Mouse (Mus musculus) G1E (cell line): ENCODE measurements at regions not wholly inside any gene's neighbourhood (a gene's known extent, or its start where the extent isn't known, plus 50 kb on each side); places are given as distances from the start of the nearest gene placed in this dataset.

ENCODE experiments used
- ATAC-seq: 2 replicates; pipeline ENCODE4 v1.8.0; 2016; ENCODE audit warnings: mild to moderate bottlenecking; ENCODE audit not compliant: insufficient number of reproducible peaks, poor library complexity, low FRiP score, severe bottlenecking; ENCODE audit errors: extremely low read depth
- DNase-seq: peaks from one replicate; pipeline ENCODE4 v3.0.0; 2012; ENCODE audit warnings: low spot score
- H3K27me3 ChIP-seq: 2 replicates; pipeline ENCODE4 v1.6.1; 2012; ENCODE audit warnings: mild to moderate bottlenecking, low read length, inconsistent platforms; ENCODE audit not compliant: insufficient read depth
- H3K36me3 ChIP-seq: replicated peaks from 2 replicates; pipeline ENCODE3; 2012; ENCODE audit warnings: mild to moderate bottlenecking, inconsistent platforms
- H3K4me1 ChIP-seq: 2 replicates; pipeline ENCODE4 v1.6.1; 2012; ENCODE audit warnings: low read depth, low read length, inconsistent platforms, mixed read lengths; ENCODE audit not compliant: insufficient read depth
- H3K4me3 ChIP-seq: 2 replicates; pipeline ENCODE4 v1.5.1; 2012; ENCODE audit warnings: low read depth, mild to moderate bottlenecking, inconsistent platforms, low read length, moderate library complexity, mixed read lengths
- H3K9me3 ChIP-seq: replicated peaks from 2 replicates; pipeline ENCODE4 v1.6.1; 2012; ENCODE audit warnings: inconsistent platforms
- CTCF ChIP-seq: IDR thresholded peaks from 2 replicates; pipeline ENCODE4 v1.5.1; 2012; ENCODE audit warnings: low read depth, low read length, inconsistent platforms, mixed read lengths
- GATA1 ChIP-seq: IDR thresholded peaks from 2 replicates; pipeline ENCODE4 v1.6.1; 2012; ENCODE audit warnings: borderline replicate concordance, low read length, inconsistent platforms, mixed read lengths
- GATA2 ChIP-seq: IDR thresholded peaks from 2 replicates; pipeline ENCODE4 v1.6.1; 2012; ENCODE audit warnings: low read depth, low read length, inconsistent platforms, borderline replicate concordance
- POLR2AphosphoS5 ChIP-seq: IDR thresholded peaks from 2 replicates; pipeline ENCODE4 v1.6.1; 2012; ENCODE audit warnings: low read depth, low read length, inconsistent platforms; ENCODE audit not compliant: insufficient replicate concordance
- TAL1 ChIP-seq: conservative IDR thresholded peaks from 2 replicates; pipeline ENCODE4 v1.6.1; 2012; ENCODE audit warnings: low read depth, low read length, inconsistent platforms, mixed read lengths

DNA sequence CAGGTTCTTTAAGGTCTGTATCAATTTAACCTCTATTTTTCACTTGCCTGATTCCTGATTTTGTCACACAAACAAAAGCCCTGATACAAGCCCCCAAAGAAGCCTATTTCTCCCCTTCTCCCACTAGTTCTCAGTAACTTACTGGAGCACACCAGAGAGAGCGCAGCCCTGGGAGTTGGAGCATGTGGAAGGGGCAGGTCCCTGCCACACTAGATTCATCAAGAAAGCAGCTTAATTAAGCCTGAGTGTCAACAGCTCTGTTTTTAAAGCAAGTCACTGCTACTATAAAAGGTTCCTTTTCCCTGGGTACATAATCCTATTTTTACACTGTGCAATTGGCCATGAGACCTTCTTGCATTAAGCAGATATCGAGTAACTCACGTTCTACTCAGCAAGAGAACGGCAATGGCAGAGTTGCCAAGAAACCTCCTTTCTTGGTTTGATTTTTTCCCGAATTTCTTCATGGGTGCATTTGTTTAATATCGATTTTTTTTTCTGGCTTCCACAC lies 166.2 kb downstream of the Emx2 start:
- ATAC-seq (no peak), DNase-seq (no peak)
- Histone ChIP-seq H3K27me3 (no peaks in the 10 kb centered on the region), H3K36me3 (no peaks in the 10 kb centered on the region), H3K4me3 (no peak overlapping the region), H3K4me1 (no peaks in the 10 kb centered on the region), H3K9me3 (no peaks in the 10 kb centered on the region)
- no peak for TF ChIP-seq POLR2AphosphoS5
- TF ChIP-seq TAL1 = no peak
- TF ChIP-seq GATA2 = no peak
- TF ChIP-seq GATA1 = no peak
- no peak for TF ChIP-seq CTCF

GRCm38 (mm10) chr19:59627681-59628080 lies 169.5 kb downstream of the Emx2 start:
- DNase-seq = no peak
- no peak for ATAC-seq
- no peaks in the 10 kb centered on the region for H3K36me3 ChIP-seq

DNA sequence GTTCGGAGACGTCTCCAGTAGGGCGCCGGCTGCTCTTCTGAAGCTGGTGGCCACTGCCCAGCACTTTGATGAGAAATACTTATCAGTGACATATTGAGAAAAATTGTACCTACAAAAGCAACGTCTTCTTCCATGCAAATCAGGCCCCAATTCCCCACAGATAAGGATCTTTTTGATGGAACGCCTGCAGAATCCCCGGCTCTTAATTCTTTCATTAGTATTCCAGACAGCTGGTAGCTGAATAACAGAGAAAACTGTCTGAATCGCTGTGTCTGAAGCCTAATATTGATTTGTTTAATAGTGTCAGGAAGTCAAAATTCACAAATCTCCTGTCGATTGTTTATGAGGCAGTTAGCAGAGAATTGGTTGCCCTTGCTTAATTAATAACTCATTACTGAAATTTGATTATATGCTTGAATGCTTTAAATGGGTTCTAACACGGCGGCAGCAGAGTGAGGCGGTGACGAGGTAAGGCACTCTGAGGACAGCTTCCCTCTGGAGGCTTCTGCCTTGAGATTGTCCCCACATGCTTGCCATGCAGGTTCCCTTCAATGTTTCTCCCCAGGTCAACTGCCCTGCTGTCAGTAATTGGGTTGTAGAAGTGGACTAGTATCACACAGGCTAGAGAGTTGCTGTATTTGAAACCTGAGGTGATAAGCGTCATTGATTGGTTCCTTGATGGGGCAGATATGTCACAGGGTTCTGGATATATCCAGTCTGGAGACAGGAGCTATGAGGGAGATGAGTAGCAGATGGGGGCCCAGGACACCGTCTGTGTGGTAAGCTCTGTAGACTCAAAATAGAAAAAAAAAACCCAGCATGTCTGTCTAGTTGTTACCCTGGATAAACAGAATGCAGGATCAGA lies 170.4 kb downstream of the Emx2 start:
- Histone ChIP-seq H3K27me3 (no peaks in the 10 kb centered on the region), H3K4me3 (no peak overlapping the region), H3K9me3 (no peaks in the 10 kb centered on the region), H3K36me3 (no peaks in the 10 kb centered on the region), H3K4me1 (no peaks in the 10 kb centered on the region)
- no peak for DNase-seq
- TF ChIP-seq POLR2AphosphoS5 = no peak
- no peak for TF ChIP-seq CTCF
- TF ChIP-seq GATA1 = no peak
- no peak for TF ChIP-seq GATA2
- no peak for TF ChIP-seq TAL1
- no peak for ATAC-seq

More at GRCm38 (mm10) chr19:59627681-59628080, 169.5 kb downstream of the Emx2 start:
- Histone ChIP-seq H3K27me3 (no peaks in the 10 kb centered on the region), H3K9me3 (no peaks in the 10 kb centered on the region), H3K4me1 (no peaks in the 10 kb centered on the region), H3K4me3 (no peak overlapping the region)
- TF ChIP-seq GATA1 (no peak), GATA2 (no peak), POLR2AphosphoS5 (no peak), CTCF (no peak), TAL1 (no peak)

DNA sequence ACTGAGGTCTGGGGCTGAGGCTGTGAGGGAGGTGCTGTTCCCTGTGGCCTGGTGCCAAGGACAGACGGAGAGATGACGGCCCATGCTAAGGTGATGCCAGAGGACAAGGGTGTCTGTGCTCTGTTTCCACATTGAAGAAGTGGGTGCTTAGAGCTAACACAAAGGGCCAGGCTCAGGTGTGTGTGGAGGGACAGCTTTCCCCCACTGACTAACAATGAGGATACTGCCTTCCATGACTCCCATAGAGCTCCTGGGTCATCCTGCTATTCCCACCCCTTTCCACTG lies 170.9 kb downstream of the Emx2 start:
- DNase-seq (no peak), ATAC-seq (no peak)
- Histone ChIP-seq H3K9me3 (no peaks in the 10 kb centered on the region), H3K36me3 (no peaks in the 10 kb centered on the region), H3K27me3 (no peaks in the 10 kb centered on the region), H3K4me1 (no peaks in the 10 kb centered on the region), H3K4me3 (no peak overlapping the region)
- TF ChIP-seq POLR2AphosphoS5 (no peak), TAL1 (no peak), CTCF (no peak), GATA2 (no peak), GATA1 (no peak)

GRCm38 (mm10) chr19:59630095-59630494 lies 171.9 kb downstream of the Emx2 start:
- no peak for ATAC-seq
- H3K27me3 ChIP-seq = no peaks in the 10 kb centered on the region
- no peaks in the 10 kb centered on the region for H3K36me3 ChIP-seq
- no peak for DNase-seq
- H3K4me1 ChIP-seq = no peaks in the 10 kb centered on the region
- no peak overlapping the region for H3K4me3 ChIP-seq
- TF ChIP-seq GATA1 (no peak), POLR2AphosphoS5 (no peak), CTCF (no peak), TAL1 (no peak), GATA2 (no peak)
- no peaks in the 10 kb centered on the region for H3K9me3 ChIP-seq

GRCm38 (mm10) chr19:59630706-59631105 lies 172.5 kb downstream of the Emx2 start:
- Histone ChIP-seq H3K36me3 (no peaks in the 10 kb centered on the region), H3K4me1 (no peaks in the 10 kb centered on the region), H3K9me3 (no peaks in the 10 kb centered on the region), H3K4me3 (no peak overlapping the region), H3K27me3 (no peaks in the 10 kb centered on the region)
- no peak for TF ChIP-seq GATA1
- no peak for TF ChIP-seq TAL1
- TF ChIP-seq GATA2 = no peak
- DNase-seq = no peak
- ATAC-seq = no peak
